Mouse (Mus musculus) CH12.LX (cell line): ENCODE measurements at regions not wholly inside any gene's neighbourhood (a gene's known extent, or its start where the extent isn't known, plus 50 kb on each side); places are given as distances from the start of the nearest gene placed in this dataset.

Experiments used
- DNase-seq: peaks from one replicate; pipeline ENCODE4 v3.0.0-alpha.2; 2013; ENCODE audit errors: extremely low read depth
- H3K27ac ChIP-seq: 2 replicates; pipeline ENCODE4 v1.5.1; 2012; ENCODE audit warnings: low read depth, mild to moderate bottlenecking, control low read depth, moderate library complexity; ENCODE audit not compliant: insufficient read depth
- H3K27me3 ChIP-seq: replicated peaks from 2 replicates; pipeline ENCODE3; 2012; ENCODE audit warnings: inconsistent platforms
- H3K36me3 ChIP-seq, 2 experiments: replicated peaks in 1 of 2; 2 replicates each; pipeline versions ENCODE3 to v1.6.1; 2012; ENCODE audit warnings: inconsistent platforms in 1 of 2, low read length in 1 of 2, mild to moderate bottlenecking in 1 of 2, mixed read lengths in 1 of 2, moderate library complexity in 1 of 2; ENCODE audit not compliant: control insufficient read depth in 1 of 2, insufficient read depth in 1 of 2
- H3K4me1 ChIP-seq, 2 experiments: 2 replicates each; pipeline ENCODE4 v1.6.1; 2012; ENCODE audit warnings: inconsistent platforms in 1 of 2, moderate library complexity in 1 of 2; ENCODE audit not compliant: insufficient read depth in 2 of 2, control insufficient read depth in 1 of 2
- H3K4me2 ChIP-seq: 2 replicates; pipeline ENCODE4 v1.6.1; 2012; ENCODE audit warnings: low read depth, mild to moderate bottlenecking, control low read depth; ENCODE audit not compliant: poor library complexity, insufficient read depth, severe bottlenecking
- H3K4me3 ChIP-seq, 3 experiments: fragments of 150-350 bp in 1 of 3; sonication (generic) in 1 of 3; replicated peaks in 1 of 3; 2 replicates each; pipeline versions ENCODE3 to v1.5.1; 2011 to 2012; ENCODE audit warnings: low read depth in 2 of 3, low read length in 2 of 3, mild to moderate bottlenecking in 2 of 3, moderate library complexity in 2 of 3, control low read depth in 1 of 3, improper control_type of control experiment in 1 of 3, inconsistent platforms in 1 of 3, mixed read lengths in 1 of 3; ENCODE audit not compliant: poor library complexity in 1 of 3
- H3K79me2 ChIP-seq: replicated peaks from 2 replicates; pipeline ENCODE4 v1.6.1; 2012; ENCODE audit warnings: mild to moderate bottlenecking, moderate library complexity; ENCODE audit not compliant: control insufficient read depth, poor library complexity, insufficient read depth, severe bottlenecking; ENCODE audit errors: extremely low read depth
- H3K9ac ChIP-seq: 2 replicates; pipeline ENCODE4 v1.6.1; 2012; ENCODE audit warnings: low read depth, mild to moderate bottlenecking, control low read depth, moderate library complexity; ENCODE audit not compliant: insufficient read depth
- H3K9me3 ChIP-seq: replicated peaks from 2 replicates; pipeline ENCODE3; 2012; ENCODE audit warnings: low read length, inconsistent platforms, mixed read lengths
- BHLHE40 ChIP-seq: IDR thresholded peaks from 2 replicates; pipeline ENCODE4 v1.6.1; 2011; ENCODE audit warnings: mild to moderate bottlenecking, low read depth, low read length, improper control_type of control experiment
- CHD2 ChIP-seq: IDR thresholded peaks from 2 replicates; pipeline ENCODE4 v1.6.1; 2011; ENCODE audit warnings: low read length, improper control_type of control experiment
- E2F4 ChIP-seq: IDR thresholded peaks from 2 replicates; pipeline ENCODE4 v1.6.1; 2011; ENCODE audit warnings: low read depth, low read length, improper control_type of control experiment; ENCODE audit not compliant: insufficient replicate concordance
- ELF1 ChIP-seq: IDR thresholded peaks from 2 replicates; pipeline ENCODE4 v1.6.1; 2014; ENCODE audit warnings: low read depth, mild to moderate bottlenecking, inconsistent platforms, low read length, improper control_type of control experiment
- EP300 ChIP-seq: IDR thresholded peaks from 2 replicates; pipeline ENCODE4 v1.6.1; 2011; ENCODE audit warnings: low read length, improper control_type of control experiment
- GABPA ChIP-seq: IDR thresholded peaks from 2 replicates; pipeline ENCODE4 v1.6.1; 2012; ENCODE audit warnings: low read depth, low read length, improper control_type of control experiment, inconsistent platforms; ENCODE audit not compliant: insufficient replicate concordance
- HCFC1 ChIP-seq: IDR thresholded peaks from 2 replicates; pipeline ENCODE4 v1.6.1; 2012; ENCODE audit warnings: low read depth, mild to moderate bottlenecking, inconsistent platforms, low read length, improper control_type of control experiment
- IRF4 ChIP-seq: IDR thresholded peaks from 2 replicates; pipeline ENCODE4 v1.6.1; 2014; ENCODE audit warnings: low read depth, mild to moderate bottlenecking, inconsistent platforms, low read length, improper control_type of control experiment
- JUN ChIP-seq: IDR thresholded peaks from 2 replicates; pipeline ENCODE4 v1.6.1; 2011; ENCODE audit warnings: low read depth, mild to moderate bottlenecking, low read length, improper control_type of control experiment, moderate library complexity; ENCODE audit not compliant: insufficient read depth
- KAT2A ChIP-seq: IDR thresholded peaks from 2 replicates; pipeline ENCODE4 v1.6.1; 2012; ENCODE audit warnings: low read length, improper control_type of control experiment, inconsistent platforms; ENCODE audit not compliant: insufficient replicate concordance
- MAFK ChIP-seq: IDR thresholded peaks from 2 replicates; pipeline ENCODE4 v1.6.1; 2011; ENCODE audit warnings: low read length, improper control_type of control experiment; ENCODE audit not compliant: insufficient replicate concordance
- MAX ChIP-seq: IDR thresholded peaks from 2 replicates; pipeline ENCODE4 v1.6.1; 2011; ENCODE audit warnings: low read length, improper control_type of control experiment
- MAZ ChIP-seq: IDR thresholded peaks from 2 replicates; pipeline ENCODE4 v1.6.1; 2012; ENCODE audit warnings: low read depth, mild to moderate bottlenecking, inconsistent platforms, low read length, improper control_type of control experiment, moderate library complexity
- POLR2AphosphoS2 ChIP-seq: IDR thresholded peaks from 2 replicates; pipeline ENCODE4 v1.6.1; 2011; ENCODE audit warnings: low read depth, low read length, improper control_type of control experiment
- RAD21 ChIP-seq: IDR thresholded peaks from 2 replicates; pipeline ENCODE4 v1.6.1; 2011; ENCODE audit warnings: low read depth, mild to moderate bottlenecking, low read length, improper control_type of control experiment, moderate library complexity
- RCOR1 ChIP-seq: conservative IDR thresholded peaks from 2 replicates; pipeline ENCODE4 v1.6.1; 2012; ENCODE audit warnings: low read depth, mild to moderate bottlenecking, inconsistent platforms, low read length, improper control_type of control experiment
- SMC3 ChIP-seq: IDR thresholded peaks from 2 replicates; pipeline ENCODE4 v1.6.1; 2011; ENCODE audit warnings: low read depth, low read length, improper control_type of control experiment
- TBP ChIP-seq: conservative IDR thresholded peaks from 2 replicates; pipeline ENCODE4 v1.6.1; 2011; ENCODE audit warnings: low read depth, low read length, improper control_type of control experiment
- UBTF ChIP-seq: IDR thresholded peaks from 2 replicates; pipeline ENCODE4 v1.6.1; 2012; ENCODE audit warnings: low read depth, mild to moderate bottlenecking, inconsistent platforms, low read length, improper control_type of control experiment, moderate library complexity
- USF2 ChIP-seq: conservative IDR thresholded peaks from 2 replicates; pipeline ENCODE4 v1.6.1; 2011; ENCODE audit warnings: low read depth, low read length, improper control_type of control experiment
- ZC3H11A ChIP-seq: IDR thresholded peaks from 2 replicates; pipeline ENCODE4 v1.6.1; 2012; ENCODE audit warnings: low read depth, mild to moderate bottlenecking, inconsistent platforms, low read length, improper control_type of control experiment
- ZKSCAN1 ChIP-seq: IDR thresholded peaks from 2 replicates; pipeline ENCODE4 v1.6.1; 2012; ENCODE audit warnings: low read depth, inconsistent platforms, low read length, improper control_type of control experiment, borderline replicate concordance
- ZMIZ1 ChIP-seq: IDR thresholded peaks from 2 replicates; pipeline ENCODE4 v1.6.1; 2012; ENCODE audit warnings: low read depth, mild to moderate bottlenecking, inconsistent platforms, low read length, improper control_type of control experiment
- dilution Hi-C: fragments of 300-500 bp; cut with MboI; formaldehyde crosslinking; loops from 2 replicates; pipeline ENCODE4 v1.14.3; 2020; ENCODE audit warnings: low sequenced_read_pairs; ENCODE audit not compliant: extremely low pct_unique_long_range_greater_than_20kb, extremely low pct_ligation_motif_present
- in situ Hi-C: fragments of 300-500 bp; cut with MboI; formaldehyde crosslinking; loops from 3 replicates; pipeline ENCODE4 v1.14.3; 2019; ENCODE audit warnings: low sequenced_read_pairs, low pct_ligation_motif_present, low pct_unique_long_range_greater_than_20kb, mixed read lengths

DNA sequence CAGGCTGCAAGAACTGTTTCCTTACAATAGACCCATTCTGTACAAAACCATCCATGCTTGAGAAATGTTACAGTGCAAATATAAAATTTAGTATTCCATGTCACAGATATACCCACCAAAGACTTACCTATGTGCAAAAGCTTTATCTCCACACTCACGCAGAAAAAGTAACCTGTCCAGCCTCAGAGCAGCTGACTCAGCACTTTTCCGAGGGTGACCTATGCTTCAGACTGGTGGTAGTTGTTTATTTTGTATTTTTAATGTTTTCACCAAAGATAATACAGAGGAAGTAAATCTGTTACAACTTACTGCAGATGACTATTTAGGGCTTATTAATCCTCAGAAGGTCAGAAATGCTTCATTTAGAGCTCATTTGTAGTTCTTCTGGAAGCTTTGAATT, 260.4 kb downstream of the Zic3 start:
- TF ChIP-seq BHLHE40 (no peak), MAFK (peak; percentile 66)
- Histone ChIP-seq H3K79me2 (no peaks in the 10 kb centered on the region), H3K4me3 (no peak overlapping the region), H3K4me1 (no peaks in the 10 kb centered on the region), H3K9me3 (peaks cover 9% of the 10 kb centered on the region), H3K36me3 (no peaks in the 10 kb centered on the region), H3K27ac (no peak overlapping the region), H3K4me2 (no peak overlapping the region), H3K27me3 (no peaks in the 10 kb centered on the region), H3K9ac (no peak overlapping the region)
- DNase-seq = no peak
- in situ Hi-C loops = no loop called here
- dilution Hi-C loops = no loop called here

DNA sequence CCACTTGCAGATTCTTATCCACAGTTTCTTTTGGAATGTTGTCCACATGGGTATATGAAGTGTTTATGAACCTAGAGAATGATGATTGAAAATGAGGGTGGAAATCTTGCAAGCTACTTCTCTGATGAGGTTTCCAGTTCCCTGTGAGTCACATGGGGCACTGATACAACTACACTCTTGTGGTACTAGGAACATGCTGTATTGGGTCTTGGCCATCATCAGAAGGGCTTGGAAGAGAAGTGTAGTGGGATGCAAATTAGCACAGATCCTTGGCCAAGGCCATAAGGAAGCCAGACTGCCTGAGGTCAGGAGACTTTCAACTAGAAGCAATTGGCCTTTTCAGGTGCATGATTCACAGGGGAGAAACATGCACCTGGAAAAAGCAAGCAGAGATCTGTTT, 300.3 kb downstream of the Zic3 start:
- H3K36me3 ChIP-seq = no peaks in the 10 kb centered on the region
- H3K27me3 ChIP-seq = no peaks in the 10 kb centered on the region
- H3K4me3 ChIP-seq = no peak overlapping the region
- dilution Hi-C loops = no loop called here
- no peak for DNase-seq
- no peaks in the 10 kb centered on the region for H3K4me1 ChIP-seq
- peaks cover 3% of the 10 kb centered on the region for H3K9me3 ChIP-seq
- TF ChIP-seq MAX (no peak), JUN (no peak), USF2 (no peak), BHLHE40 (no peak), UBTF (no peak)
- TF ChIP-seq, all 38 proteins: peak for 0
- H3K79me2 ChIP-seq = no peaks in the 10 kb centered on the region
- no peak overlapping the region for H3K9ac ChIP-seq
- H3K4me2 ChIP-seq = no peak overlapping the region
- in situ Hi-C loops = no loop called here
- no peak overlapping the region for H3K27ac ChIP-seq

DNA sequence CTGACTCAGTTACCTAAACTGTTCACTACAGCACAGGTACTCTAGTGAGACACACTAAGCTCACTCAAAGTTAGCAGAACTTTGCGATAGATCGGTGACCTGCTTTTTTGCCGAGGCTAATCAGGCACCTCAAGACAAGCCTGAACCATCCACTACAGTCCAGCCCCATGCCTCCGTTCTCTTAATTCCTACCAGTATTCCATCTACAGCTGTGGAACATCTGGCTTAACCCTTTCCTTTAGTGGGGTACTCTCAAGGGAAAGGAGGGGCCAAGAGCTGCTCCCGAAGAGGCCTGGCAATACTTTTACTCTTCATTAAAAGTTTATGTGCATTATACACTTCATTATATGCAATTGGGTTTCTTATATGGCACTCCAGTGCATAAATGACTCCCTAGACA, 329.1 kb downstream of the Zic3 start:
- dilution Hi-C loops = no loop called here
- H3K9me3 ChIP-seq = peaks cover 7% of the 10 kb centered on the region
- no peak overlapping the region for H3K4me2 ChIP-seq
- H3K79me2 ChIP-seq = no peaks in the 10 kb centered on the region
- H3K27ac ChIP-seq = no peak overlapping the region
- no peak overlapping the region for H3K4me3 ChIP-seq
- no peaks in the 10 kb centered on the region for H3K27me3 ChIP-seq
- H3K4me1 ChIP-seq = no peaks in the 10 kb centered on the region
- TF ChIP-seq ELF1 (no peak), E2F4 (no peak), ZC3H11A (no peak), EP300 (no peak), USF2 (no peak), MAZ (no peak), GABPA (no peak), IRF4 (no peak), RAD21 (no peak), HCFC1 (no peak), CHD2 (no peak), ZKSCAN1 (no peak), MAFK (no peak), TBP (no peak), SMC3 (no peak), POLR2AphosphoS2 (no peak), RCOR1 (no peak), ZMIZ1 (no peak), KAT2A (no peak)
- TF ChIP-seq, all 38 proteins: peak for 0
- Histone ChIP-seq H3K36me3 (no peaks in the 10 kb centered on the region), H3K9ac (no peak overlapping the region)
- no peak for DNase-seq
- in situ Hi-C loops = no loop called here
